Mouse (Mus musculus): Measurements from ENCODE around the gene Vegfa. TPM values are rescaled to one million over a fixed set of nuclear protein-coding genes. Genes with fewer than 3 reads are reported as not detected.

Vegfa gene
- total RNA-seq, 1 experiment from 2014 or later = 53.8 TPM

GRCm38 (mm10) chr17:46056288-46056687 lies 24.1 kb upstream of the Vegfa start:
- ATAC-seq (replicated peaks in 1 of 2; ENCODE audit: insufficient read depth in 1 of 2, low FRiP score in 2 of 2, low TSS enrichment in 1 of 2, low read depth in 1 of 2, poor library complexity in 2 of 2, severe bottlenecking in 2 of 2) = no peak

GRCm38 (mm10) chr17:46055736-46056135 lies 23.6 kb upstream of the Vegfa start:
- no peak for ATAC-seq (replicated peaks in 1 of 2; ENCODE audit: insufficient read depth in 1 of 2, low FRiP score in 2 of 2, low TSS enrichment in 1 of 2, low read depth in 1 of 2, poor library complexity in 2 of 2, severe bottlenecking in 2 of 2)

GRCm38 (mm10) chr17:46053291-46053842 lies 21.2 kb upstream of the Vegfa start:
- ATAC-seq (replicated peaks in 1 of 2; ENCODE audit: insufficient read depth in 1 of 2, low FRiP score in 2 of 2, low TSS enrichment in 1 of 2, low read depth in 1 of 2, poor library complexity in 2 of 2, severe bottlenecking in 2 of 2) = no peak

- ATAC-seq (replicated peaks in 1 of 2; ENCODE audit: insufficient read depth in 1 of 2, low FRiP score in 2 of 2, low TSS enrichment in 1 of 2, low read depth in 1 of 2, poor library complexity in 2 of 2, severe bottlenecking in 2 of 2) = no peak
Observed at GRCm38 (mm10) chr17:46052146-46052545, 20.0 kb upstream of the Vegfa start.

- no peak for ATAC-seq (replicated peaks in 1 of 2; ENCODE audit: insufficient read depth in 1 of 2, low FRiP score in 2 of 2, low TSS enrichment in 1 of 2, low read depth in 1 of 2, poor library complexity in 2 of 2, severe bottlenecking in 2 of 2)
Observed at GRCm38 (mm10) chr17:46051356-46051755, 19.2 kb upstream of the Vegfa start.

- ATAC-seq (replicated peaks in 1 of 2; ENCODE audit: insufficient read depth in 1 of 2, low FRiP score in 2 of 2, low TSS enrichment in 1 of 2, low read depth in 1 of 2, poor library complexity in 2 of 2, severe bottlenecking in 2 of 2) = no peak; a peak in 1 of 4 replicates
Observed at GRCm38 (mm10) chr17:46049567-46049966, 17.4 kb upstream of the Vegfa start.

GRCm38 (mm10) chr17:46048184-46048583 lies 16.0 kb upstream of the Vegfa start:
- no peak for ATAC-seq (replicated peaks in 1 of 2; ENCODE audit: insufficient read depth in 1 of 2, low FRiP score in 2 of 2, low TSS enrichment in 1 of 2, low read depth in 1 of 2, poor library complexity in 2 of 2, severe bottlenecking in 2 of 2)

- peak; percentile 83 to 86 for ATAC-seq (replicated peaks in 1 of 2; ENCODE audit: insufficient read depth in 1 of 2, low FRiP score in 2 of 2, low TSS enrichment in 1 of 2, low read depth in 1 of 2, poor library complexity in 2 of 2, severe bottlenecking in 2 of 2)
Observed at GRCm38 (mm10) chr17:46045742-46046141, 13.6 kb upstream of the Vegfa start.

- no peak for ATAC-seq (replicated peaks in 1 of 2; ENCODE audit: insufficient read depth in 1 of 2, low FRiP score in 2 of 2, low TSS enrichment in 1 of 2, low read depth in 1 of 2, poor library complexity in 2 of 2, severe bottlenecking in 2 of 2)
Observed at GRCm38 (mm10) chr17:46044953-46045352, 12.8 kb upstream of the Vegfa start.

- no peak for ATAC-seq (replicated peaks in 1 of 2; ENCODE audit: insufficient read depth in 1 of 2, low FRiP score in 2 of 2, low TSS enrichment in 1 of 2, low read depth in 1 of 2, poor library complexity in 2 of 2, severe bottlenecking in 2 of 2)
Observed at GRCm38 (mm10) chr17:46042158-46042557, 10.0 kb upstream of the Vegfa start.

- no peak for ATAC-seq (replicated peaks in 1 of 2; ENCODE audit: insufficient read depth in 1 of 2, low FRiP score in 2 of 2, low TSS enrichment in 1 of 2, low read depth in 1 of 2, poor library complexity in 2 of 2, severe bottlenecking in 2 of 2)
Observed at GRCm38 (mm10) chr17:46041679-46042078, 9.5 kb upstream of the Vegfa start.

GRCm38 (mm10) chr17:46041223-46041622 lies 9.1 kb upstream of the Vegfa start:
- ATAC-seq (replicated peaks in 1 of 2; ENCODE audit: insufficient read depth in 1 of 2, low FRiP score in 2 of 2, low TSS enrichment in 1 of 2, low read depth in 1 of 2, poor library complexity in 2 of 2, severe bottlenecking in 2 of 2) = peak; percentile 44 to 57; a peak in 3 of 4 replicates

GRCm38 (mm10) chr17:46040561-46040960 lies 8.4 kb upstream of the Vegfa start:
- ATAC-seq (replicated peaks in 1 of 2; ENCODE audit: insufficient read depth in 1 of 2, low FRiP score in 2 of 2, low TSS enrichment in 1 of 2, low read depth in 1 of 2, poor library complexity in 2 of 2, severe bottlenecking in 2 of 2) = no peak

- no peak for ATAC-seq (replicated peaks in 1 of 2; ENCODE audit: insufficient read depth in 1 of 2, low FRiP score in 2 of 2, low TSS enrichment in 1 of 2, low read depth in 1 of 2, poor library complexity in 2 of 2, severe bottlenecking in 2 of 2)
Observed at GRCm38 (mm10) chr17:46038906-46039305, 6.7 kb upstream of the Vegfa start.

GRCm38 (mm10) chr17:46036400-46036799 lies 4.2 kb upstream of the Vegfa start:
- no peak for ATAC-seq (replicated peaks in 1 of 2; ENCODE audit: insufficient read depth in 1 of 2, low FRiP score in 2 of 2, low TSS enrichment in 1 of 2, low read depth in 1 of 2, poor library complexity in 2 of 2, severe bottlenecking in 2 of 2)

- ATAC-seq (replicated peaks in 1 of 2; ENCODE audit: insufficient read depth in 1 of 2, low FRiP score in 2 of 2, low TSS enrichment in 1 of 2, low read depth in 1 of 2, poor library complexity in 2 of 2, severe bottlenecking in 2 of 2) = no peak
Observed at GRCm38 (mm10) chr17:46034110-46034509, 1.9 kb upstream of the Vegfa start.

GRCm38 (mm10) chr17:46033607-46034006 lies 1.4 kb upstream of the Vegfa start:
- ATAC-seq (replicated peaks in 1 of 2; ENCODE audit: insufficient read depth in 1 of 2, low FRiP score in 2 of 2, low TSS enrichment in 1 of 2, low read depth in 1 of 2, poor library complexity in 2 of 2, severe bottlenecking in 2 of 2) = no peak

- ATAC-seq (replicated peaks in 1 of 2; ENCODE audit: insufficient read depth in 1 of 2, low FRiP score in 2 of 2, low TSS enrichment in 1 of 2, low read depth in 1 of 2, poor library complexity in 2 of 2, severe bottlenecking in 2 of 2) = no peak
Observed at GRCm38 (mm10) chr17:46033122-46033521, 953 bp upstream of the Vegfa start.

GRCm38 (mm10) chr17:46031621-46032211 lies 453 bp downstream of the Vegfa start:
- ATAC-seq (replicated peaks in 1 of 2; ENCODE audit: insufficient read depth in 1 of 2, low FRiP score in 2 of 2, low TSS enrichment in 1 of 2, low read depth in 1 of 2, poor library complexity in 2 of 2, severe bottlenecking in 2 of 2) = peak in 1 of 2 experiments; percentile 4; a peak in 1 of 4 replicates
